ENCODE assay signal across 9 mouse cellular contexts in genomic region chr15:98630540-98630939, GRCm38 (mm10). TPM values are rescaled to one million over a fixed set of nuclear protein-coding genes. Genes with fewer than 3 reads are reported as not detected.
DNase-seq lines count a peak whose midpoint lies in the region; ATAC-seq and TF ChIP-seq lines count a peak whose summit lies in the region.
"Had no signal": no experiment of that assay in that cellular context is flagged by ENCODE, and none has a peak within 500 bp of the region (broad histone marks: within the 10 kb centered on the region; RNA-seq: fewer than 3 reads in every experiment).

Gene Cacnb3, plus strand, starts transcription at chr15:98630840.

- H3K27me3 ChIP-seq in heart, embryonic 12.5 days (replicated peaks) = peaks cover 65% of the 10 kb centered on the region
- no peaks in the 10 kb centered on the region for H3K27me3 ChIP-seq in ES-Bruce4 (ENCODE audit: control insufficient read depth, insufficient read depth, low read length, poor library complexity, severe bottlenecking)
- peaks cover 50% of the 10 kb centered on the region for H3K27me3 ChIP-seq in forebrain, embryonic 13.5 days
- H3K27me3 ChIP-seq in stomach, embryonic 14.5 days (ENCODE audit: control insufficient read depth, insufficient read depth, low read length) = no peaks in the 10 kb centered on the region

- no peak for TF ChIP-seq POLR2A in ES-Bruce4 (IDR thresholded peaks at IDR 0.05; ENCODE audit: insufficient read depth, low read length)

- H3K9me3 ChIP-seq in heart, embryonic 12.5 days (replicated peaks) = no peaks in the 10 kb centered on the region
- H3K9me3 ChIP-seq in ES-Bruce4 (replicated peaks; ENCODE audit: control insufficient read depth, insufficient read depth, low read length, poor library complexity, severe bottlenecking) = no peaks in the 10 kb centered on the region
- no peaks in the 10 kb centered on the region for H3K9me3 ChIP-seq in forebrain, embryonic 13.5 days (replicated peaks)
- no peaks in the 10 kb centered on the region for H3K9me3 ChIP-seq in stomach, embryonic 14.5 days (ENCODE audit: control insufficient read depth, low read depth, low read length)
- H3K9me3 ChIP-seq: G1E had no signal

- no peak for DNase-seq in heart, adult 11 months
- DNase-seq in left cerebral cortex, postnatal 14 days (ENCODE audit: low spot score in 2 of 2) = no peak
- no peak for DNase-seq in urinary bladder, postnatal 4 days (ENCODE audit: low spot score in 2 of 2)

- 36% methylated on average over 4 of the region's 4 CpGs for WGBS in heart, embryonic 12.5 days
- WGBS in forebrain, embryonic 13.5 days = 48% methylated on average over 4 of the region's 4 CpGs
- WGBS in stomach, embryonic 14.5 days = 39% methylated on average over 4 of the region's 4 CpGs

- H3K4me2 ChIP-seq in heart, embryonic 12.5 days = peak within 1 kb of the TSS; percentile 81
- peak within 1 kb of the TSS; percentile 88 for H3K4me2 ChIP-seq in forebrain, embryonic 13.5 days
- peak within 1 kb of the TSS; percentile 87 for H3K4me2 ChIP-seq in stomach, embryonic 14.5 days (replicated peaks; ENCODE audit: low read depth, low read length)

- H3K4me3 ChIP-seq in heart, embryonic 12.5 days = peak within 1 kb of the TSS; percentile 76
- H3K4me3 ChIP-seq in ES-Bruce4 (ENCODE audit: low read depth, low read length) = peak within 1 kb of the TSS; percentile 47
- peak within 1 kb of the TSS; percentile 72 for H3K4me3 ChIP-seq in forebrain, embryonic 13.5 days
- peak within 1 kb of the TSS; percentile 61 for H3K4me3 ChIP-seq in stomach, embryonic 14.5 days (ENCODE audit: low read depth, low read length)

- 0 out of 2 replicates have a peak within 1 kb of the TSS, but pooled peaks have one; percentile 55 for H3K9ac ChIP-seq in heart, embryonic 12.5 days
- peak within 1 kb of the TSS; percentile 32 for H3K9ac ChIP-seq in ES-Bruce4 (ENCODE audit: low read depth, poor library complexity, severe bottlenecking)
- H3K9ac ChIP-seq in forebrain, embryonic 13.5 days = peak within 1 kb of the TSS; percentile 92
- H3K9ac ChIP-seq in stomach, embryonic 14.5 days (replicated peaks; ENCODE audit: low read depth, low read length) = no peak within 1 kb of the TSS; the same call in 1 of the 2 replicates

- ATAC-seq in heart, embryonic 12.5 days (ENCODE audit: insufficient number of reproducible peaks, low FRiP score) = no peak
- no peak for ATAC-seq in forebrain, embryonic 13.5 days
- no peak for ATAC-seq in stomach, embryonic 14.5 days (ENCODE audit: insufficient number of reproducible peaks, insufficient read depth, low FRiP score, low read depth)
- ATAC-seq in frontal cortex, adult (ENCODE audit: low TSS enrichment) = no peak

- no peak within 1 kb of the TSS for H3K27ac ChIP-seq in heart, embryonic 12.5 days (ENCODE audit: poor library complexity, severe bottlenecking)
- H3K27ac ChIP-seq in ES-Bruce4 (ENCODE audit: insufficient read depth, low read length) = no peak within 1 kb of the TSS
- no peak within 1 kb of the TSS for H3K27ac ChIP-seq in forebrain, embryonic 13.5 days
- H3K27ac ChIP-seq in stomach, embryonic 14.5 days (ENCODE audit: low read length) = peak within 1 kb of the TSS; percentile 76; the same call in 1 of the 2 replicates

- peaks cover 59% of the 10 kb centered on the region for H3K4me1 ChIP-seq in heart, embryonic 12.5 days (replicated peaks)
- peaks cover 4% of the 10 kb centered on the region for H3K4me1 ChIP-seq in ES-Bruce4 (ENCODE audit: control insufficient read depth, insufficient read depth, low read length)
- H3K4me1 ChIP-seq in forebrain, embryonic 13.5 days = peaks cover 53% of the 10 kb centered on the region
- H3K4me1 ChIP-seq in stomach, embryonic 14.5 days (ENCODE audit: control insufficient read depth, insufficient read depth, low read length) = peaks cover 43% of the 10 kb centered on the region

- TF ChIP-seq CTCF in ES-Bruce4 (IDR thresholded peaks at IDR 0.05; ENCODE audit: low read depth, low read length) = no peak

- intact Hi-C loops in left cerebral cortex, postnatal 14 days (cut with DNase I) = no loop called here

- no peak for TF ChIP-seq EP300 in ES-Bruce4 (IDR thresholded peaks at IDR 0.05; ENCODE audit: insufficient read depth, low read depth, low read length)

- H3K36me3 ChIP-seq in heart, embryonic 12.5 days = no peaks in the 10 kb centered on the region
- no peaks in the 10 kb centered on the region for H3K36me3 ChIP-seq in ES-Bruce4 (ENCODE audit: control insufficient read depth, insufficient read depth, low read length, poor library complexity, severe bottlenecking)
- H3K36me3 ChIP-seq in forebrain, embryonic 13.5 days (ENCODE audit: poor library complexity, severe bottlenecking) = no peaks in the 10 kb centered on the region
- no peaks in the 10 kb centered on the region for H3K36me3 ChIP-seq in stomach, embryonic 14.5 days (ENCODE audit: control insufficient read depth, insufficient read depth, low read length)
- H3K36me3 ChIP-seq: G1E had no signal

RNA-seq across cellular contexts. Expression of gene Cacnb3, which starts in this region (rescaled TPM):
- 9.5 and 10.3 TPM in 2 replicates for polyA plus RNA-seq in heart, embryonic 12.5 days (2016; fragmentation: Nextera tagmentation; extraction: Ambion mirVana)
- 16.8 and 18.7 TPM in 2 replicates for polyA plus RNA-seq in ES-Bruce4 (2011; ENCODE audit: insufficient read depth, insufficient read length, low read depth, missing spikeins)
- 82.1 and 94.8 TPM in 2 replicates for polyA plus RNA-seq in forebrain, embryonic 13.5 days (2015; fragmentation: Nextera tagmentation; extraction: Ambion mirVana)
- total RNA-seq in left cerebral cortex, postnatal 14 days (2021) = 100 to 1,000 TPM; 217 to 244 TPM
- polyA plus RNA-seq in stomach, embryonic 14.5 days (2014; fragmentation: Nextera tagmentation; extraction: Ambion mirVana) = 34.4 TPM in 2 replicates
